Mouse (Mus musculus): ENCODE results near the gene Lrrc55. TPM values are rescaled to one million over a fixed set of nuclear protein-coding genes. Genes with fewer than 3 reads are reported as not detected.
A peak's percentile ranks its signal among the peaks of the same experiment; 100 is the strongest.
"Not testable (repeated sequence)": the region's sequence is repeated elsewhere in the genome, so short reads cannot be mapped to it uniquely, and the experiment has no call there.

Lrrc55 gene
- 12.3 and 14.9 TPM in 2 replicates for polyA plus RNA-seq (2015; fragmentation: Nextera tagmentation; extraction: Ambion mirVana)

DNA sequence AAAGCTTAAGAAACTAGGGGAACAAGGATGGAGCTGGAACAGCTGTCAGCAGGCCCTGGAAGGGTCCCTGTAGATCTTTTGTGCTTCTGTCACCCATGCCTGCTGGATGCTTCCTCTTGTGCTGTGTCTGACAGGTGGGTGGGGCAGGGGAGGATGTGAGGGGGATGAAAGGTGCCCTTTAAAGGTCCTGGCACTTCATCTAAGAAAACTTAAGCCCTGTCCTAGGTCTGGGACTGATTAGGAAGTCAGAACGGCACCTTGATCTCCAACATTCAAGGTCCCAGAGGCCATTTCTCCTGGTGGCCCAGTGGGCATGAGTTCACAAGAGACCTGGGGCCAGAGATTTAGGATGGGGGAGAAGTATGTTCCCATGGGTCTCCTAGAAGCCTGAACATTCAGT, at the start of gene Lrrc55:
TSS of gene Lrrc55 (minus strand) at position 297 of the 400 bp plus-strand sequence.
- Histone ChIP-seq H3K4me3 (replicated peaks; ENCODE audit: low read length) (peak within 1 kb of the TSS; percentile 45), H3K9me3 (ENCODE audit: control insufficient read depth, low read length) (no peaks in the 10 kb centered on the region), H3K4me1 (replicated peaks; ENCODE audit: control insufficient read depth, insufficient read depth, low read length) (peaks cover 3% of the 10 kb centered on the region; the same call in 1 of the 2 replicates), H3K9ac (replicated peaks; ENCODE audit: low read depth, low read length) (peak within 1 kb of the TSS; percentile 68), H3K4me2 (ENCODE audit: low read length) (peak within 1 kb of the TSS; percentile 55), H3K36me3 (ENCODE audit: control insufficient read depth, insufficient read depth) (no peaks in the 10 kb centered on the region), H3K27ac (ENCODE audit: low read length) (no peak within 1 kb of the TSS; the same call in 1 of the 2 replicates), H3K27me3 (replicated peaks; ENCODE audit: control insufficient read depth, insufficient read depth, low read length) (no peaks in the 10 kb centered on the region)
- WGBS, result 91% methylated on average over 1 of the region's 1 CpGs
- no peak for ATAC-seq

DNA sequence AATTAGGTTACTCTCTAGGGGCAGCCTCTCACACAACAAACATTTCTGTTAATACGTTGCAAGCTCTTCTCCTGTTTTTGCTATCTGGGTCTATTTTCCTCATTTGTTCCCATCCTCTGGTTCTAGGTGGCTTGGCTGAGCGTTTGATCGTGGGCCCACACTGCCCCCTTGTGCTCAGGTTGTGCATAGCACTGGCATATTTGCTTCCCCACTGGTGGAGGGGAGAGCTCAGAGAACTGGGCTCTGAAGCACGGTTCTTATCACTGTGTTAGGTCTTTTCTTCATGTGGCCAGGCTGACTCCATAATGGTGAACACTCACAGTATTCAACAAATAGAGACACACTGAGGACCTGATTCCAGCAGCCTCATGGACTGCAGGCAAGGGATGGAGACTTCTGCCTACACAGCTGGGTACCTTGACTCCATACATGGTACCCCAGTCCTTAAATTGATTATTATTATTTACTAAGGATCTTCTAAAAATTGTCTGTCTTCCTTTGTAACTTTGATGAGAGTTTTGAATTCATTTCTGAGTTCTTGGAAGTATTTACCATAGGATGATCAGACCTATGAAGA, 49.6 kb upstream of the Lrrc55 start:
- ATAC-seq, result peak; percentile 88
- H3K36me3 ChIP-seq (ENCODE audit: control insufficient read depth, insufficient read depth), result no peaks in the 10 kb centered on the region
- WGBS, result 5% methylated on average over 4 of the region's 4 CpGs
- no peak overlapping the region for H3K4me3 ChIP-seq (replicated peaks; ENCODE audit: low read length)
- no peaks in the 10 kb centered on the region for H3K9me3 ChIP-seq (ENCODE audit: control insufficient read depth, low read length)
- no peak overlapping the region for H3K27ac ChIP-seq (ENCODE audit: low read length)
- H3K4me1 ChIP-seq (replicated peaks; ENCODE audit: control insufficient read depth, insufficient read depth, low read length), result no peaks in the 10 kb centered on the region
- H3K27me3 ChIP-seq (replicated peaks; ENCODE audit: control insufficient read depth, insufficient read depth, low read length), result no peaks in the 10 kb centered on the region
- H3K9ac ChIP-seq (replicated peaks; ENCODE audit: low read depth, low read length), result no peak overlapping the region
- no peak overlapping the region for H3K4me2 ChIP-seq (ENCODE audit: low read length)

GRCm38 (mm10) chr2:85245737-85246136, 48.7 kb upstream of the Lrrc55 start:
- H3K4me3 ChIP-seq (replicated peaks; ENCODE audit: low read length), result no peak overlapping the region
- WGBS, result 78% methylated on average over 5 of the region's 5 CpGs
- no peak for ATAC-seq
- H3K27me3 ChIP-seq (replicated peaks; ENCODE audit: control insufficient read depth, insufficient read depth, low read length), result no peaks in the 10 kb centered on the region
- H3K27ac ChIP-seq (ENCODE audit: low read length), result no peak overlapping the region
- no peaks in the 10 kb centered on the region for H3K9me3 ChIP-seq (ENCODE audit: control insufficient read depth, low read length)
- no peak overlapping the region for H3K9ac ChIP-seq (replicated peaks; ENCODE audit: low read depth, low read length)
- H3K4me1 ChIP-seq (replicated peaks; ENCODE audit: control insufficient read depth, insufficient read depth, low read length), result no peaks in the 10 kb centered on the region
- H3K4me2 ChIP-seq (ENCODE audit: low read length), result no peak overlapping the region
- no peaks in the 10 kb centered on the region for H3K36me3 ChIP-seq (ENCODE audit: control insufficient read depth, insufficient read depth)

GRCm38 (mm10) chr2:85238068-85238667, 41.2 kb upstream of the Lrrc55 start:
- no peak overlapping the region for H3K9ac ChIP-seq (replicated peaks; ENCODE audit: low read depth, low read length)
- WGBS, result 64% methylated on average over 4 of the region's 4 CpGs
- H3K4me2 ChIP-seq (ENCODE audit: low read length), result no peak overlapping the region
- peak; percentile 28; the same call in 1 of the 2 replicates for ATAC-seq
- no peak overlapping the region for H3K27ac ChIP-seq (ENCODE audit: low read length)
- no peak overlapping the region for H3K4me3 ChIP-seq (replicated peaks; ENCODE audit: low read length)
- no peaks in the 10 kb centered on the region for H3K4me1 ChIP-seq (replicated peaks; ENCODE audit: control insufficient read depth, insufficient read depth, low read length)
- no peaks in the 10 kb centered on the region for H3K9me3 ChIP-seq (ENCODE audit: control insufficient read depth, low read length)
- H3K27me3 ChIP-seq (replicated peaks; ENCODE audit: control insufficient read depth, insufficient read depth, low read length), result no peaks in the 10 kb centered on the region
- H3K36me3 ChIP-seq (ENCODE audit: control insufficient read depth, insufficient read depth), result no peaks in the 10 kb centered on the region

GRCm38 (mm10) chr2:85237231-85237630, 40.2 kb upstream of the Lrrc55 start:
- not testable (repeated sequence) for H3K27me3 ChIP-seq (replicated peaks; ENCODE audit: control insufficient read depth, insufficient read depth, low read length); H3K4me3 ChIP-seq (replicated peaks; ENCODE audit: low read length); H3K27ac ChIP-seq (ENCODE audit: low read length); H3K36me3 ChIP-seq (ENCODE audit: control insufficient read depth, insufficient read depth); H3K9ac ChIP-seq (replicated peaks; ENCODE audit: low read depth, low read length); H3K4me2 ChIP-seq (ENCODE audit: low read length); H3K9me3 ChIP-seq (ENCODE audit: control insufficient read depth, low read length); H3K4me1 ChIP-seq (replicated peaks; ENCODE audit: control insufficient read depth, insufficient read depth, low read length); ATAC-seq
- 82% methylated on average over 2 of the region's 2 CpGs for WGBS

DNA sequence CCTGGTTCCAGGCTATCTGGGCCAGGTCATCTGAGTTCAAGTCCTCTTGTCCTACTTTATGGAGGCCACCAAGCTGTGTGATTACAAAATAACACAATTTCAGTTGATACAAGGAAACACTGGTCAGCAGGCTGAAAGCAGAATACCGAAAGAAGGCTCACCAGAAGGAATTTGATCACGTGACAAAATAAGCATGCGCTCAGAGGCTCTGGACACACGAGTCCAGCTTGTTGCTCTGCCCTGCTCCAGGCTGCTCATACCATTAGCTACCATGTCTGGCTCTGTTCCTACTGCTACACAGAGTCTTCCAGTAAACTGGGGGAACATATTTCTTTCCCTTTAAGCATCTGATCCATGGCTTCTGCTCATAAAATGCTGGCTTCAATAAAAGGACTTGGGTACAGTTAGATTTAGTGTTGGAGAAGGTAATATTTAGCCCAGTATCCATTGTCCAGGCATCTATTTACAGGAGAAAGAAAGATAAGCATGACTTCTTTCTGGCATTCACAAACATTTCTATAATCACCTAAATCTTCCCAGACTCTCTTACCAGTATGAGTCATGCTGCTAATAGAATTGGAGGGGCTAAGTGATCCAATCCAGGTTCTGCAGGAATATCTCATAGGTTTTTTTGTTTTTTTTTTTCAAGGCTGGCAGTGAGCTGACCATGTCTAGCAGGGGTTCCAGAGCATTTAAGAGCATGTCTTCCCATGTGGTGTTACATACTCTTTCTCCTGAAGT, 33.9 kb upstream of the Lrrc55 start:
- WGBS, result 81% methylated on average over 4 of the region's 4 CpGs
- no peaks in the 10 kb centered on the region for H3K36me3 ChIP-seq (ENCODE audit: control insufficient read depth, insufficient read depth)
- H3K4me3 ChIP-seq (replicated peaks; ENCODE audit: low read length), result no peak overlapping the region
- peaks cover 3% of the 10 kb centered on the region; the same call in 1 of the 2 replicates for H3K4me1 ChIP-seq (replicated peaks; ENCODE audit: control insufficient read depth, insufficient read depth, low read length)
- H3K9me3 ChIP-seq (ENCODE audit: control insufficient read depth, low read length), result no peaks in the 10 kb centered on the region
- no peaks in the 10 kb centered on the region for H3K27me3 ChIP-seq (replicated peaks; ENCODE audit: control insufficient read depth, insufficient read depth, low read length)
- H3K9ac ChIP-seq (replicated peaks; ENCODE audit: low read depth, low read length), result no peak overlapping the region
- no peak for ATAC-seq
- no peak overlapping the region for H3K4me2 ChIP-seq (ENCODE audit: low read length)
- H3K27ac ChIP-seq (ENCODE audit: low read length), result no peak overlapping the region

DNA sequence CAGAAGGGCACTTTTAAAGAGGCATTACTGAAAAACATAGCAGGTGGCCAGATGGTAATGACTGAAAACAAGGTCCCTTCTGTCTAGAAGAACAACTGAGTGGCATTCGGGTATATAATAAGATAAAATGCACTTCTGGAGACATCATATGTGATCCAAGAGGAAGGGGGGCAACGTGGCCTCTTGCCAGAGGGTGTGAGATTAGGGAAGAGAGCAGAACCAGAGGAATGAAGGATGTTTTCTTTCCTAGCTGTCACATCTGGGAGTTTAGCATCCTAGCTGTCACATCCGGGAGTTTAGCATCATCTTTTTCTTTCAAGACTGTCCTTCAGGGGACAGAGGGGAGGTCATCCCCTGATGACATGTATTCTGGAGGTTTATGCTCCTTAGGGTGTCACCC, 32.6 kb upstream of the Lrrc55 start:
- no peak overlapping the region for H3K4me2 ChIP-seq (ENCODE audit: low read length)
- H3K9ac ChIP-seq (replicated peaks; ENCODE audit: low read depth, low read length), result no peak overlapping the region
- peaks cover 3% of the 10 kb centered on the region; the same call in 1 of the 2 replicates for H3K4me1 ChIP-seq (replicated peaks; ENCODE audit: control insufficient read depth, insufficient read depth, low read length)
- H3K36me3 ChIP-seq (ENCODE audit: control insufficient read depth, insufficient read depth), result no peaks in the 10 kb centered on the region
- ATAC-seq, result peak; percentile 45; the same call in 1 of the 2 replicates
- H3K27me3 ChIP-seq (replicated peaks; ENCODE audit: control insufficient read depth, insufficient read depth, low read length), result no peaks in the 10 kb centered on the region
- no peak overlapping the region for H3K27ac ChIP-seq (ENCODE audit: low read length)
- no peaks in the 10 kb centered on the region for H3K9me3 ChIP-seq (ENCODE audit: control insufficient read depth, low read length)
- no peak overlapping the region for H3K4me3 ChIP-seq (replicated peaks; ENCODE audit: low read length)
- WGBS, result 49% methylated on average over 3 of the region's 3 CpGs

- Histone ChIP-seq H3K4me1 (replicated peaks; ENCODE audit: control insufficient read depth, insufficient read depth, low read length) (peaks cover 3% of the 10 kb centered on the region; the same call in 1 of the 2 replicates), H3K36me3 (ENCODE audit: control insufficient read depth, insufficient read depth) (no peaks in the 10 kb centered on the region), H3K9ac (replicated peaks; ENCODE audit: low read depth, low read length) (no peak overlapping the region)
These were observed 30.9 kb upstream of the Lrrc55 start for GRCm38 (mm10) chr2:85227816-85228335.

More at GRCm38 (mm10) chr2:85227816-85228335, 30.9 kb upstream of the Lrrc55 start:
- 72% methylated on average over 3 of the region's 3 CpGs for WGBS
- Histone ChIP-seq H3K4me3 (replicated peaks; ENCODE audit: low read length) (no peak overlapping the region), H3K27ac (ENCODE audit: low read length) (no peak overlapping the region), H3K27me3 (replicated peaks; ENCODE audit: control insufficient read depth, insufficient read depth, low read length) (no peaks in the 10 kb centered on the region), H3K4me2 (ENCODE audit: low read length) (no peak overlapping the region), H3K9me3 (ENCODE audit: control insufficient read depth, low read length) (no peaks in the 10 kb centered on the region)
- 0 out of 2 replicates have a peak, but pooled peaks have one; percentile 19 for ATAC-seq
